35 mouse cellular contexts compared by ENCODE assay signal in the genomic region with DNA sequence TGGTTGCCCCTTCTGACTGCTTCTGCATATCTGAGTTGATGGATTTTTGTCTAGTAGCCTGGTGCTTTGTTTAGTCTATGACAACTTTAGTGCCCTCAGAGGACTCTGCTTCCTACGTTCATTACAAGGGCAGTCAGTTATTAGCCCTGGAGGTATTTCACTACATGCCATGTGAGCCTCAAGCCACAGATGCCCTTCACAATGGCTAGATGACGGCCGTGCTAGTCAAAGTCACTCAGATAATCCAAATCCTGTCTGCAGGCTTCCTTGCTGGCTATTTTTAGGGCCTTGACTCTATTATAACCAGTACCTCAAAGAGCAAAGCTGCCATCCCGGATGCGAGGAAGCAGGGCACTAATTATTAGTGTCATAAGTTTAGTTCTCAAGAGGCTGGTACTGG. TPM values are rescaled to one million over a fixed set of nuclear protein-coding genes. Genes with fewer than 3 reads are reported as not detected.
DNase-seq lines count a peak whose midpoint lies in the region; ATAC-seq and TF ChIP-seq lines count a peak whose summit lies in the region.
"Had no signal": no experiment of that assay in that cellular context is flagged by ENCODE, and none has a peak within 500 bp of the region (broad histone marks: within the 10 kb centered on the region; RNA-seq: fewer than 3 reads in every experiment).

No protein-coding gene starts in this region.

- TF ChIP-seq CTCF in heart, adult 2 months (IDR thresholded peaks at IDR 0.05): no peak
- no peak for TF ChIP-seq CTCF in forebrain, postnatal 0 days (IDR thresholded peaks at IDR 0.05; ENCODE audit: low read depth)

- H3K4me2 ChIP-seq in heart, embryonic 14.5 days (ENCODE audit: low read length): 0 out of 2 replicates have a peak overlapping the region, but pooled peaks have one; percentile 11
- H3K4me2 ChIP-seq in neural tube, embryonic 13.5 days: no peak overlapping the region
- no peak overlapping the region for H3K4me2 ChIP-seq in forebrain, postnatal 0 days (ENCODE audit: low read depth)
- H3K4me2 ChIP-seq: embryonic facial prominence, embryonic 12.5 days; hindbrain, embryonic 15.5 days; limb, embryonic 12.5 days; liver, embryonic 11.5 days had no signal

- TF ChIP-seq POLR2A in heart, adult 2 months (IDR thresholded peaks at IDR 0.05; ENCODE audit: insufficient read depth, low read depth, low read length): no peak

- no peak overlapping the region for H3K4me3 ChIP-seq in heart, adult 2 months
- no peak overlapping the region for H3K4me3 ChIP-seq in heart, embryonic 14.5 days (ENCODE audit: control insufficient read depth in 1 of 2, insufficient read depth in 1 of 2, low read depth in 1 of 2, low read length in 2 of 2)
- H3K4me3 ChIP-seq in neural tube, embryonic 13.5 days: no peak overlapping the region
- no peak overlapping the region for H3K4me3 ChIP-seq in forebrain, postnatal 0 days (ENCODE audit: low read depth, low read length)
- H3K4me3 ChIP-seq: embryonic facial prominence, embryonic 12.5 days; hindbrain, embryonic 15.5 days; limb, embryonic 12.5 days; myocyte had no signal

- peak; percentile 91 for TF ChIP-seq EP300 in heart, adult 2 months (IDR thresholded peaks at IDR 0.05; ENCODE audit: insufficient read depth, low read depth, low read length)

- no peaks in the 10 kb centered on the region for H3K9me3 ChIP-seq in heart, embryonic 14.5 days (ENCODE audit: control insufficient read depth, low read length)
- no peaks in the 10 kb centered on the region for H3K9me3 ChIP-seq in neural tube, embryonic 13.5 days
- H3K9me3 ChIP-seq in forebrain, postnatal 0 days (ENCODE audit: low read length): no peaks in the 10 kb centered on the region
- H3K9me3 ChIP-seq: embryonic facial prominence, embryonic 12.5 days; hindbrain, embryonic 15.5 days; limb, embryonic 12.5 days had no signal

- ATAC-seq in heart, embryonic 14.5 days (ENCODE audit: insufficient number of reproducible peaks, insufficient read depth, low FRiP score, low read depth): peak; percentile 31
- no peak for ATAC-seq in neural tube, embryonic 13.5 days (ENCODE audit: low read depth)
- ATAC-seq in forebrain, postnatal 0 days: no peak
- ATAC-seq: activated CD4-positive, CD25-positive, alpha-beta regulatory T cell, adult 4 months; liver, postnatal 0 days; lung, postnatal 0 days; midbrain, embryonic 16.5 days had no signal

- intact Hi-C loops in heart, adult 2 months (cut with DNase I): no loop called here
- intact Hi-C loops in heart, postnatal 36 days (cut with DNase I): no loop called here

- peak overlapping the region; percentile 84 for H3K27ac ChIP-seq in heart, adult 2 months
- H3K27ac ChIP-seq in heart, embryonic 14.5 days (replicated peaks in 1 of 2; ENCODE audit: control insufficient read depth in 1 of 2, insufficient read depth in 1 of 2, low read depth in 2 of 2, low read length in 2 of 2): peak overlapping the region; percentile 85 to 96
- peak overlapping the region; percentile 49; the same call in 1 of the 2 replicates for H3K27ac ChIP-seq in neural tube, embryonic 13.5 days (replicated peaks)
- no peak overlapping the region for H3K27ac ChIP-seq in forebrain, postnatal 0 days (ENCODE audit: low read depth, low read length)
- H3K27ac ChIP-seq: embryonic facial prominence, embryonic 12.5 days; hindbrain, embryonic 15.5 days; limb, embryonic 12.5 days; macrophage had no signal

- peak overlapping the region; percentile 30; the same call in 1 of the 2 replicates for H3K9ac ChIP-seq in heart, adult 2 months (ENCODE audit: low read depth, low read length)
- H3K9ac ChIP-seq in heart, embryonic 14.5 days (ENCODE audit: low read length): peak overlapping the region; percentile 39
- H3K9ac ChIP-seq in neural tube, embryonic 13.5 days: no peak overlapping the region
- no peak overlapping the region for H3K9ac ChIP-seq in forebrain, postnatal 0 days
- H3K9ac ChIP-seq: embryonic facial prominence, embryonic 12.5 days; hindbrain, embryonic 15.5 days; limb, embryonic 12.5 days; liver, postnatal 0 days had no signal

- DNase-seq in heart, adult 2 months: peak in 1 of 2 experiments; percentile 66
- no peak for DNase-seq in heart, postnatal 36 days
- peak; percentile 69 to 71 for DNase-seq in heart, adult 9 months (ENCODE audit: low spot score in 2 of 2)
- no peak for DNase-seq in MN1 (ENCODE audit: low spot score)
- no peak for DNase-seq in gastrocnemius, postnatal 25 days
- no peak for DNase-seq in forebrain, postnatal 0 days
- DNase-seq: adrenal gland, adult 8-10 months; B cell, adult 2 months; cerebellum, adult 11-12 months; cerebellum, postnatal 14 days; kidney, adult 2 months; kidney, postnatal 25 days; liver, postnatal 0 days; thymus, adult 18-20 months; thymus, postnatal 4 days had no signal

- H3K79me2 ChIP-seq in heart, adult 2 months (replicated peaks; ENCODE audit: control insufficient read depth, insufficient read depth, low read length): no peaks in the 10 kb centered on the region

- WGBS in heart, adult 2 months: 53% methylated on average over 5 of the region's 5 CpGs
- WGBS in heart, embryonic 14.5 days: 32% methylated on average over 5 of the region's 5 CpGs
- WGBS in neural tube, embryonic 13.5 days: 53% methylated on average over 5 of the region's 5 CpGs
- 85% methylated on average over 5 of the region's 5 CpGs for WGBS in forebrain, postnatal 0 days

- H3K4me1 ChIP-seq in heart, adult 2 months (ENCODE audit: control insufficient read depth, insufficient read depth, low read length): no peaks in the 10 kb centered on the region; the same call in 1 of the 2 replicates
- peaks cover 15 to 28% of the 10 kb centered on the region in 2 experiments for H3K4me1 ChIP-seq in heart, embryonic 14.5 days (ENCODE audit: control insufficient read depth in 2 of 2, insufficient read depth in 2 of 2, low read length in 2 of 2)
- H3K4me1 ChIP-seq in neural tube, embryonic 13.5 days (replicated peaks): peaks cover 19% of the 10 kb centered on the region; the same call in 1 of the 2 replicates
- H3K4me1 ChIP-seq in forebrain, postnatal 0 days (ENCODE audit: insufficient read depth): no peaks in the 10 kb centered on the region
- H3K4me1 ChIP-seq: embryonic facial prominence, embryonic 12.5 days; hindbrain, embryonic 15.5 days; limb, embryonic 12.5 days had no signal

- no peaks in the 10 kb centered on the region for H3K27me3 ChIP-seq in heart, adult 2 months (ENCODE audit: control insufficient read depth, insufficient read depth, low read length)
- H3K27me3 ChIP-seq in heart, embryonic 14.5 days (ENCODE audit: control insufficient read depth, insufficient read depth, low read length): no peaks in the 10 kb centered on the region
- no peaks in the 10 kb centered on the region for H3K27me3 ChIP-seq in neural tube, embryonic 13.5 days
- H3K27me3 ChIP-seq in forebrain, postnatal 0 days (ENCODE audit: insufficient read depth, low read length): no peaks in the 10 kb centered on the region
- H3K27me3 ChIP-seq: CH12.LX; embryonic facial prominence, embryonic 12.5 days; hindbrain, embryonic 15.5 days; limb, embryonic 12.5 days had no signal

- no peaks in the 10 kb centered on the region; the same call in 1 of the 2 replicates for H3K36me3 ChIP-seq in heart, adult 2 months (ENCODE audit: control insufficient read depth, insufficient read depth, low read length)
- H3K36me3 ChIP-seq in heart, embryonic 14.5 days (ENCODE audit: control insufficient read depth, insufficient read depth, low read length): peaks cover 95% of the 10 kb centered on the region
- H3K36me3 ChIP-seq in neural tube, embryonic 13.5 days: peaks cover 100% of the 10 kb centered on the region
- H3K36me3 ChIP-seq in forebrain, postnatal 0 days (ENCODE audit: insufficient read depth): peaks cover 85% of the 10 kb centered on the region
- H3K36me3 ChIP-seq: G1E had no signal

RNA-seq across cellular contexts. Expression of gene Gm13090, which starts 6.3 kb away (rescaled TPM):
- total RNA-seq in heart, adult 2 months (2021): under 1 TPM in 1 of 2 experiments, not detected in 1; 0.34 TPM
- polyA plus RNA-seq in heart, adult 2 months (2012; rRNA removed): 0.35 and 0.41 TPM in 2 replicates
- not detected for total RNA-seq in heart, postnatal 36 days (2021)
- polyA plus RNA-seq in heart, embryonic 14.5 days (2014; fragmentation: Nextera tagmentation; extraction: Ambion mirVana): 0.28 TPM in 1 of 2 replicates, not detected in the other
- polyA plus RNA-seq in neural tube, embryonic 13.5 days (2015; fragmentation: Nextera tagmentation; extraction: Ambion mirVana): 0.36 TPM in 1 of 2 replicates, not detected in the other
- not detected for total RNA-seq in gastrocnemius, postnatal 25 days (2021)
- not detected in 2 replicates for total RNA-seq in forebrain, postnatal 0 days (2014; rRNA removed)
- polyA plus RNA-seq in forebrain, postnatal 0 days (2015; fragmentation: Nextera tagmentation; extraction: Ambion mirVana): not detected in 2 replicates
- total RNA-seq: adrenal gland, adult 8-10 months; CH12.LX; G1E; gastrocnemius, adult 8-10 months; granulocyte monocyte progenitor cell, adult 5-6 weeks; layer of hippocampus, adult 8-10 months; left cerebral cortex, postnatal 14 days had no signal
- polyA plus RNA-seq: activated CD4-positive, CD25-positive, alpha-beta regulatory T cell, adult 4 months; embryonic facial prominence, embryonic 12.5 days; forebrain, embryonic 11.5 days; G1E; hindbrain, embryonic 15.5 days; intestine, embryonic 14.5 days; kidney, adult 2 months; limb, embryonic 12.5 days; liver, embryonic 11.5 days; liver, postnatal 0 days; lung, postnatal 0 days; macrophage; midbrain, embryonic 16.5 days; myocyte; stomach, embryonic 16.5 days had no signal

RNA-seq across cellular contexts. Expression of gene Vamp3, which starts 25.3 kb away (rescaled TPM):
- total RNA-seq in heart, adult 2 months (2021): 10 to 100 TPM; 47.8 to 63.1 TPM
- polyA plus RNA-seq in heart, adult 2 months (2012; rRNA removed): 38.0 and 77.6 TPM in 2 replicates
- total RNA-seq in heart, postnatal 36 days (2021): 10 to 100 TPM; 69.5 to 71.8 TPM
- 89.7 and 97.4 TPM in 2 replicates for polyA plus RNA-seq in heart, embryonic 14.5 days (2014; fragmentation: Nextera tagmentation; extraction: Ambion mirVana)
- 55.6 and 69.1 TPM in 2 replicates for polyA plus RNA-seq in neural tube, embryonic 13.5 days (2015; fragmentation: Nextera tagmentation; extraction: Ambion mirVana)
- total RNA-seq in gastrocnemius, postnatal 25 days (2021): 10 to 100 TPM; 49.0 to 54.0 TPM
- 37.9 and 47.1 TPM in 2 replicates for total RNA-seq in forebrain, postnatal 0 days (2014; rRNA removed)
- polyA plus RNA-seq in forebrain, postnatal 0 days (2015; fragmentation: Nextera tagmentation; extraction: Ambion mirVana): 39.2 and 48.8 TPM in 2 replicates

RNA-seq across cellular contexts. Expression of gene Per3, which starts 38.6 kb away (rescaled TPM):
- total RNA-seq in heart, adult 2 months (2021): 10 to 100 TPM in 1 of 2 experiments, 1 to 10 TPM in 1; 2.2 to 11.1 TPM
- polyA plus RNA-seq in heart, adult 2 months (2012; rRNA removed): 12.2 and 15.3 TPM in 2 replicates
- total RNA-seq in heart, postnatal 36 days (2021): 10 to 100 TPM; 10.9 to 20.8 TPM
- polyA plus RNA-seq in heart, embryonic 14.5 days (2014; fragmentation: Nextera tagmentation; extraction: Ambion mirVana): 10.4 and 11.3 TPM in 2 replicates
- polyA plus RNA-seq in neural tube, embryonic 13.5 days (2015; fragmentation: Nextera tagmentation; extraction: Ambion mirVana): 3.7 and 3.9 TPM in 2 replicates
- total RNA-seq in gastrocnemius, postnatal 25 days (2021): 10 to 100 TPM in 1 of 2 experiments, 1 to 10 TPM in 1; 3.8 to 16.2 TPM
- 3.3 and 6.9 TPM in 2 replicates for total RNA-seq in forebrain, postnatal 0 days (2014; rRNA removed)
- 2.9 and 3.0 TPM in 2 replicates for polyA plus RNA-seq in forebrain, postnatal 0 days (2015; fragmentation: Nextera tagmentation; extraction: Ambion mirVana)

Comparison
In these comparisons a context has a peak if more than half of its experiments do, and no peak if none do; other contexts are left out.
1. DNase-seq: peak in heart, adult 9 months (2 of 2); none in heart, postnatal 36 days (0 of 2), MN1 (single experiment), gastrocnemius, postnatal 25 days (single experiment) and forebrain, postnatal 0 days (single experiment).
2. H3K9ac ChIP-seq: peak in heart, adult 2 months (single experiment) and heart, embryonic 14.5 days (single experiment); none in neural tube, embryonic 13.5 days (single experiment) and forebrain, postnatal 0 days (single experiment).